Mouse (Mus musculus): ENCODE data around the gene Sf3b6. TPM values are rescaled to one million over a fixed set of nuclear protein-coding genes. Genes with fewer than 3 reads are reported as not detected.
A peak's percentile ranks its signal among the peaks of the same experiment; 100 is the strongest.

The Sf3b6 gene
- polyA plus RNA-seq, 1 experiment from 2014 or later: 358 TPM

DNA sequence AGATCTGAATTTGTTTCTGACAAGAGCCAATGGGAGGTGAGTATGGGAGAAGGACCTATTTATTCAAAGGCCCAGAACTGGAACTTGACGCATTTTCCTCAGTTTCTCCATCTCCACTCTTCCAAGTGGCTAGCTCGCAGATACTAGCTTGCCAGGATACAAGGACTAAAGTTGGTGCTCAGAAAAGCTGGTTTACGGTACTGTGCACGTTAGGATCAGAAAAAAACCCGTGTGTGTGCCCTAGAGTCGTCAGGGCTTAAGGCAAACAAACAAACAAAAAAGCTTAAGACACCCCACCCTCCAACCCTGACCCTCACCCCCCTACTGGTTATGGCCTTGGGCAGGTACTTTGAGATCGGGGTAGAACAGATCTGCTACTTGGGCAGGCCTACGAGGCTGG, 25.1 kb downstream of the Sf3b6 start:
- Histone ChIP-seq H3K9ac (replicated peaks) (no peak overlapping the region), H3K9me3 (no peaks in the 10 kb centered on the region), H3K36me3 (no peaks in the 10 kb centered on the region), H3K4me1 (peaks cover 16% of the 10 kb centered on the region), H3K27me3 (peaks cover 27% of the 10 kb centered on the region), H3K4me2 (replicated peaks) (no peak overlapping the region), H3K27ac (replicated peaks) (no peak overlapping the region), H3K4me3 (no peak overlapping the region)
- WGBS: 85% methylated on average over 8 of the region's 8 CpGs
- ATAC-seq (ENCODE audit: low FRiP score, low read depth): no peak

DNA sequence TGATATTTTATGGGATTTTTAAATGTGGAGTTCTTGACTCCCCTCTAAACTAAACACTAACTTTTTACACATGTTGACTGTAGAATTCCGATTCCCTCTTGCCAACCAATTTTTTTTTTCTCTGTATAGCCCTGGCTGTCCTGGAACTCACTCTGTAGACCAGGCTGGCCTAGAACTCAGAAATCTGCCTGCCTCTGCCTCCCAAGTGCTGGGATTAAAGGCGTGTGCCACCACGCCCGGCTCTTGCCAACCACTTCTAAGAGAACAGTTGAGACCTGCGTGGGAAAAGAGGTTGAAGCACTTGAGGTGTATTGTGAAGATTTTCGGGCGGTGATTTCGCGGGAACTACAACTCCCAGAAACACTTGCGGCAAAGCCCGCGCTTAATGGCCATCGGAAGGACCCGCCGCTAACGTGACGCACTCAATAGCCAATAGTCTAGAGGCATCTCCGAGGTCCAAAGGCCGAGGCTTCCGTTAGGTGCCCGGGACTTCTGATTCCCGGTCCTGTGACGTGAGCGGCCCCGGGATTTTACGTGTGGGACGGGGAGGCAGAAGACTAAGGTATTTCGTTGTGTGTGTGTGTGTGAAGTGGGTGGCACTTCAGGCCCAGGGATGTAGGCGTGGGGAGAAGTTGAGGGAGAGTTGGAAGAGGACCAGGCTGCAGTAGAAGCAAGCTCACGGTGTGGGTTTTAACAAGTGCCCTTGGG, 25.7 kb downstream of the Sf3b6 start, which contains the start of gene Wdcp:
TSS of gene Wdcp (plus strand) at position 414 of the 708 bp plus-strand sequence.
- H3K4me1 ChIP-seq: peaks cover 16% of the 10 kb centered on the region
- WGBS: under 1% methylated on average over 30 of the region's 30 CpGs
- ATAC-seq (ENCODE audit: low FRiP score, low read depth): peak; percentile 93
- H3K9ac ChIP-seq (replicated peaks): peak within 1 kb of the TSS; percentile 60
- peaks cover 27% of the 10 kb centered on the region for H3K27me3 ChIP-seq
- no peaks in the 10 kb centered on the region for H3K36me3 ChIP-seq
- H3K4me2 ChIP-seq (replicated peaks): peak within 1 kb of the TSS; percentile 70
- no peaks in the 10 kb centered on the region for H3K9me3 ChIP-seq
- peak within 1 kb of the TSS; percentile 69 for H3K4me3 ChIP-seq
- H3K27ac ChIP-seq (replicated peaks): no peak within 1 kb of the TSS; the same call in 1 of the 2 replicates

DNA sequence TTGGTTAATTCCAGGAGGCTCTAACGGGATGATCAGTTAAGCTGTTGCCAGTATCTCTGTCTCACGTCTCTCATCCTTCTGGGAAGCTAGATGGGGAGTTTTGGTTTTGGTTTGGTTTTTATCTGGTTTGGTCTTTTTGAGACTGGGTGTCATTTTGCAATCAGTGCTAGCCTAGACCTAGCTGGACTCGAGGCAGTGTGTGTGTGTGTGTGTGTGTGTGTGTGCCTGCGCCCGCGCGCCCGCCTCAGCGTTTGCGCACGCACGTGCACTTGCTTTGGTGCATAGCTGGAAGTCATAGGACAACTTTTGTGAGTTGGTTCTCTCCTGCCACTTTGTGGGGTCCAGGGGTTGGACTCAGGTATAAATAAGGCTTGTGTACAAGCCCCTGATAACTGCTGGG, 26.4 kb downstream of the Sf3b6 start:
- WGBS: under 1% methylated on average over 12 of the region's 12 CpGs
- Histone ChIP-seq H3K27ac (replicated peaks) (no peak overlapping the region), H3K36me3 (no peaks in the 10 kb centered on the region), H3K9ac (replicated peaks) (peak overlapping the region; percentile 60), H3K4me3 (peak overlapping the region; percentile 69), H3K27me3 (peaks cover 27% of the 10 kb centered on the region), H3K4me1 (peaks cover 16% of the 10 kb centered on the region), H3K9me3 (no peaks in the 10 kb centered on the region), H3K4me2 (replicated peaks) (peak overlapping the region; percentile 70)
- ATAC-seq (ENCODE audit: low FRiP score, low read depth): peak; percentile 35; the same call in 1 of the 2 replicates

DNA sequence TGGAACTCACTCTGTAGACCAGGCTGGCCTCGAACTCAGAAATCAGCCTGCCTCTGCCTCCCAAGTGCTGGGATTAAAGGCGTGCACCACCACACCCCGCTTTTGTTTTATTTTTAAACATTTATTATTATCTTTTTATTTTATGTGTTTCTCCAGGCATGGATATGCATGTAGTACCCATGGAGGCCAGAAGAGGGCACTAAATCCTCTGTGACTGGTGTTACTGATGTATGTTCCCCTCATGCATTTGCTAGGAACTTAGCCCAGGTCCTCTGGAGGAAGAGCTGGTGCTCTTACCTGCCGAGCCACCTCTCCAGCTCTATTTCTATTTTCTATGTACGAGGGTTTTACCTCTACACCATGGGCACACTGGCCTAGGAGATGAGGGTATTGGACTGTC, 38.8 kb downstream of the Sf3b6 start:
- no peak overlapping the region for H3K9ac ChIP-seq (replicated peaks)
- H3K36me3 ChIP-seq: peaks cover 34% of the 10 kb centered on the region
- H3K9me3 ChIP-seq: no peaks in the 10 kb centered on the region
- no peak overlapping the region for H3K4me2 ChIP-seq (replicated peaks)
- 94% methylated on average over 5 of the region's 5 CpGs for WGBS
- peaks cover 2% of the 10 kb centered on the region; the same call in 1 of the 2 replicates for H3K4me1 ChIP-seq
- no peaks in the 10 kb centered on the region for H3K27me3 ChIP-seq
- no peak overlapping the region for H3K4me3 ChIP-seq
- no peak overlapping the region for H3K27ac ChIP-seq (replicated peaks)
- ATAC-seq (ENCODE audit: low FRiP score, low read depth): no peak

DNA sequence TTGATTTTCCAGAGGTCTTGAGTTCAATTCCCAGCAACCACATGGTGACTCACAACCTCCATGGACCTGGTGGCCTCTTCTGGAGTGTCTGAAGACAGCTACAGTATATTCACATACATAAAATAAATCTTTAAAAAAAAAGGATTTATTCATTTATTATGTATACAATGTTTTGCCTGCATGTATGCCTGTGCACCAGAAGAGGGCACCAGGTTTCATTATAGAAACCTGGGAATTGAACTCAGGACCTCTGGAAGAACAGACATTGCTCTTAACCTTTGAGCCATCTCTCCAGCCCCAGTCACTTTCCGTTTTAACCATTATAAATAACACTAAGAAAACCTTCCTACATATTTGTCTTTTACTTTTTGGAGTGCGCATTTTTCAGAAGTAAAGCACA, 39.5 kb downstream of the Sf3b6 start:
- Histone ChIP-seq H3K9me3 (no peaks in the 10 kb centered on the region), H3K4me3 (no peak overlapping the region)
- ATAC-seq (ENCODE audit: low FRiP score, low read depth): no peak

DNA sequence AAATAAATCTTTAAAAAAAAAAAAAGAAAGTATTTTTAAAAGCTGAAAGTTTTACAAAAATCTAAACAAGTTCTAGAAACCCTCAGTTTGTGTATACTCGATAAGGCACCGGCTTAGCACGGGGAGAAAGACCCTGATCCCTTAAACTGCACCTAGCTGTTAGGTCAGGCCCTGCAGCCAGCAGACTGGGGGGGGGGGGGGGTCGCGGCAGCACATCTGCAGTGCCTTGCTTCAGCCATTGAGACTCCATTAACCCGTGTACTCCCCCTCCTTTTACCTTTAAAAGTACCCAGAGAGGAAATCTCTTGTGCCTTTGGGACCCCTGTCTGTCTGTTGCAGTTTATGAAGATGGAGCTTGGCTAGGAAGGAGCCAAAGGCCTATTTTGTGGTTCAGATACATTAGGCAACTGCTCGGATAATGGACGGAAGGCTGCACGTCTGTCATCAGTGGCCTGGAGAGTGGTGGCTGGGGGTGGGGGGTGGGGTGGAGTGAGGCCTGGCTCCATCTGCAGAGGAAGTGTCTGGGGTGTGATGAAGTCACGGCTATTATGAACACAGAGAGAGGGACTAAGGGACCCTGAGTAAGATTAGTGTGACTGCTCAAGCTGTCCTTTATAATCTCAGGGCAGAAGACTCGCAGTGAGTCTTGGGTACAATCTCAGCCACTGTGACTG, 42.0 kb downstream of the Sf3b6 start:
- Histone ChIP-seq H3K9ac (replicated peaks) (no peak overlapping the region), H3K4me1 (peaks cover 2% of the 10 kb centered on the region; the same call in 1 of the 2 replicates), H3K36me3 (peaks cover 26% of the 10 kb centered on the region), H3K4me2 (replicated peaks) (no peak overlapping the region), H3K9me3 (no peaks in the 10 kb centered on the region), H3K27me3 (no peaks in the 10 kb centered on the region), H3K27ac (replicated peaks) (peak overlapping the region; percentile 7; the same call in 1 of the 2 replicates), H3K4me3 (no peak overlapping the region)
- 56% methylated on average over 11 of the region's 11 CpGs for WGBS
- ATAC-seq (ENCODE audit: low FRiP score, low read depth): peak; percentile 87

More for the DNA sequence above, 39.5 kb downstream of the Sf3b6 start:
- no peak overlapping the region for H3K9ac ChIP-seq (replicated peaks)
- peaks cover 27% of the 10 kb centered on the region for H3K36me3 ChIP-seq
- H3K27me3 ChIP-seq: no peaks in the 10 kb centered on the region
- peaks cover 2% of the 10 kb centered on the region; the same call in 1 of the 2 replicates for H3K4me1 ChIP-seq
- H3K27ac ChIP-seq (replicated peaks): no peak overlapping the region
- H3K4me2 ChIP-seq (replicated peaks): no peak overlapping the region
- 94% methylated on average over 2 of the region's 2 CpGs for WGBS

DNA sequence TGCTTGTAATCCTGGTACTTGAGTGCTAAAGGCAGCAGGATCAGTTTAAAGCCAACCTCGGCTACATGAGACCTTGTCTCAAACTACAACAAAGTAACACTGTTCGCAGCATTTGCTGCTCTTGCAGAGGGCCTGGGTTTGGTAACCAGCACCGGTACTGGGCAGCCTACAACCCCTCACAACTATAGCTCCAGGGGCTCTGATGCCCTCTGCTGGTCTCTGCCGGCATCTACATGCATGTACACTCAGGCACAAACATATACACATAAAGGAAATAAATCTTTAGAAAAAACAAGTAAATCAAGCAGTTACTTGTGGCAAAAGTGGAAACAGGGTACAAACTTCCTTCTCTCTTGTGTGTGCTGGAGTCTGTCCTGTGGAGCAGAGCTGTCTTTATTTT, 45.3 kb downstream of the Sf3b6 start:
- 89% methylated on average over 4 of the region's 4 CpGs for WGBS
- peaks cover 2% of the 10 kb centered on the region; the same call in 1 of the 2 replicates for H3K4me1 ChIP-seq
- no peak for ATAC-seq (ENCODE audit: low FRiP score, low read depth)

DNA sequence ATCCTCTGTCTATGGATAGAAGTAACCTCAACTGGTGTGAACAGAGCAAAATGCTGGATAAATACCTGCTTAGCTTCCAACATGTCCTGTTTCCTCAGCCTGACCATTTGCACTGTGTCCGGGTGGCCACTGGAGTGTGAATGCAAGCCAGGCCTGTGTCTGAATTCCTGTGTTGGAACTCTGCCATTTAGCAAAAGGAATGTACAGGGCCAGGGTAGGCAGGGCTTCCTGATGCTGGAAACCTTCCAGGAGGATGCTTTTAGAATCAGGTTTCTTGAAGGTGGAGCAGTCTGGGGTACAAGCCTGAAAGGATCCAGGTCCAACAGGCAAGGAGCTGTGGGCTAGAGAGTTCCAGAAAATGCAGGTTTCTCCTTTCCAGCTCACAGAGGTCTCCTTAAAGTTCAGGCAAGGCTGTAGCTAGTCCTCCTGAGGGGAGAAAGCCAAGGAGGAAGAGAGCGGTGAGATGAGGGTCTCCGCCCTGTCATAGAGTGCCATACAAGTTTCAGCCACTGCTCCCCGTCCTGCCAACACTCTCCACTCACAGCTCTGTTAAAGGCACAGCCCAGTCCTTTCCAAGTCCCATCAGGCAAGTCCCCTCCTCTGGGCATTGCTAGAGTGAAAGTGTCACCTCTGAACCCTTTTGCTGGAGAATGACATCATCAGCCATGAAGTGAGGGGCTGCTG, 46.5 kb downstream of the Sf3b6 start:
- Histone ChIP-seq H3K4me2 (replicated peaks) (no peak overlapping the region), H3K9ac (replicated peaks) (no peak overlapping the region), H3K36me3 (no peaks in the 10 kb centered on the region), H3K4me3 (no peak overlapping the region), H3K27ac (replicated peaks) (no peak overlapping the region), H3K27me3 (0 out of 2 replicates have a peak, but pooled peaks cover 3% of the 10 kb centered on the region), H3K4me1 (peaks cover 2% of the 10 kb centered on the region; the same call in 1 of the 2 replicates), H3K9me3 (no peaks in the 10 kb centered on the region)
- ATAC-seq (ENCODE audit: low FRiP score, low read depth): no peak
- 80% methylated on average over 4 of the region's 4 CpGs for WGBS

More for the DNA sequence above, 45.3 kb downstream of the Sf3b6 start:
- H3K27ac ChIP-seq (replicated peaks): no peak overlapping the region
- 0 out of 2 replicates have a peak, but pooled peaks cover 3% of the 10 kb centered on the region for H3K36me3 ChIP-seq
- H3K4me3 ChIP-seq: no peak overlapping the region
- no peaks in the 10 kb centered on the region for H3K9me3 ChIP-seq
- H3K9ac ChIP-seq (replicated peaks): no peak overlapping the region
- H3K4me2 ChIP-seq (replicated peaks): no peak overlapping the region
- 0 out of 2 replicates have a peak, but pooled peaks cover 3% of the 10 kb centered on the region for H3K27me3 ChIP-seq

DNA sequence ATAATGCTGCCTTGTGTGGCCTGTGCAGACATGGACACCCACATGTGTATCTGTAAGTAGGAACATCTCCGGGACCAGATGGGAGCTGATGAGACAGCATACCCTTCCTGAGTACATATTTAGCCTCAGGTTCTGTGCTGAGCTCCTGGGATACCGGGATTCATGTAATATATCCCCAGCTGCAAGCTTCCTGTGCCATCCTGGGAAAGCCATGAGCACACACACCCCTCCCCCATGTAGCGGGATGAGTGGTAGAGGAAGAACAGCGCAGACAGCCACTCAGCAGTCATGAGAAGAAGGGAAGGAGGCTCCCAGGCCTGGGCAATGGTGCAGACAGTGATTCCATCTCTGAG, 47.0 kb downstream of the Sf3b6 start:
- peaks cover 1% of the 10 kb centered on the region; the same call in 1 of the 2 replicates for H3K4me1 ChIP-seq
- no peaks in the 10 kb centered on the region for H3K9me3 ChIP-seq
- H3K4me2 ChIP-seq (replicated peaks): no peak overlapping the region
- no peaks in the 10 kb centered on the region for H3K36me3 ChIP-seq
- H3K27me3 ChIP-seq: 0 out of 2 replicates have a peak, but pooled peaks cover 3% of the 10 kb centered on the region
- H3K9ac ChIP-seq (replicated peaks): no peak overlapping the region
- H3K27ac ChIP-seq (replicated peaks): no peak overlapping the region
- 80% methylated on average over 4 of the region's 4 CpGs for WGBS
- no peak overlapping the region for H3K4me3 ChIP-seq
- ATAC-seq (ENCODE audit: low FRiP score, low read depth): no peak

DNA sequence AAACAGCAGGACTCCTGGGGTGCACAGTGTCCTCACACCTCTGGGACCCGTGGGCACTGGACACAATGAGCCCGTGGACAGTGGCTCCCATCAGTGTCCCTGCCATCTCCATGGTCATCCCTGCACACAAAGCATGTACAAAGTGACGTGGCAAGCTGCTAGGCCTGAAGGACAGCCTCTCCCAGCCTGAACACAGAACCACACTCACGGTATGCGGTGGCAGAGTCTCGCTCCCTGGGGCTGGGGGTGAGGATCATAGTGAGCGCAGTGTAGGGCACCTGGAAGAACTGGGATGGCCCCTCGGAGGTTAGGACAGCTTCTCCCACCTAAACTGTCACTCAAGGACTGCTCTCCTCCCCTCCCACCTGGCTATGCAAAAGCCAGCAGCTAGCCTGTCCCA, 51.6 kb downstream of the Sf3b6 start:
- Histone ChIP-seq H3K27ac (replicated peaks) (no peak overlapping the region), H3K4me3 (no peak overlapping the region), H3K4me1 (peaks cover 2% of the 10 kb centered on the region), H3K9me3 (no peaks in the 10 kb centered on the region), H3K4me2 (replicated peaks) (no peak overlapping the region), H3K9ac (replicated peaks) (no peak overlapping the region), H3K36me3 (no peaks in the 10 kb centered on the region), H3K27me3 (peaks cover 13% of the 10 kb centered on the region)
- ATAC-seq (ENCODE audit: low FRiP score, low read depth): no peak
- 80% methylated on average over 8 of the region's 8 CpGs for WGBS

DNA sequence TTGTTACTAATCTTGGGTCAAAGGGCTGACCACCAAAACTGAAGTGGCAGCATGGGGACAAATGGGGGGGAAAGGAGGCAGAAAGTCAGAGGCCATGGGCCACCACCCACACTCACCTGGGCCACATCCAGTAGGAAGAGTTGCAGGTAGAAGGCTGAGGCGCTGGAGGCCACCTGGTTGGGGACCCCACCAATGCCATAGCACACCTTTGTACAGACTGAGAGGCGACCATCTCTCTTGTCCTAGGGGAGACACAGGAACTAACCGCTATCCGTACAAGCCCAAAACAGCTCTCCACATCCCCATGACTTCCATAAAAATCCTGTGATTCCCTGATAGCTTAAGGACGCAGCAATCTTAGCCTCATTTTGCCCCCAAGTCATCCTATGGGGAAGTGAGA, 53.9 kb downstream of the Sf3b6 start:
- Histone ChIP-seq H3K4me2 (replicated peaks) (no peak overlapping the region), H3K27ac (replicated peaks) (no peak overlapping the region), H3K9ac (replicated peaks) (no peak overlapping the region), H3K4me1 (peaks cover 9% of the 10 kb centered on the region), H3K4me3 (no peak overlapping the region), H3K9me3 (no peaks in the 10 kb centered on the region), H3K27me3 (peaks cover 13% of the 10 kb centered on the region), H3K36me3 (no peaks in the 10 kb centered on the region)
- 92% methylated on average over 5 of the region's 5 CpGs for WGBS
- ATAC-seq (ENCODE audit: low FRiP score, low read depth): no peak

DNA sequence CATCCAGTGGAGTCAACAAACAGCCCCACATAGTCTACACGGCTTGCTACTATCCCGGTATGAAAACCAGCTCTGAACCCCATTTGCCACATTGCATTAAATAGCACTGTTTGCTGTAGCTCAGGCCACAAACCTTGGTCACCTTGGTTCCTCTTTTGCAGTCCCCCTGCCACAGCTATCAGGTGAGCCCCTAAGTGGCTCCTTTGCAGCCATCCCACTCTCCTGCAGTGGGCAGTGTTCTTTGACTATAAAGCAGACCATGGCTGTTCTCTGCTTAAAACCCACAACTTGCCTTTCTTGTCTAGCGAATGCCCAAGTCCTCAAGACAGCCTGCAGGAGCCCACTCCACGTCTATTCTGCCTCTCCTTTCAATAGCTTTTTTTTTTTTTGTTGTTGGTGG, 54.9 kb downstream of the Sf3b6 start:
- no peak for ATAC-seq (ENCODE audit: low FRiP score, low read depth)
- 63% methylated on average over 4 of the region's 4 CpGs for WGBS
- no peak overlapping the region for H3K9ac ChIP-seq (replicated peaks)
- no peaks in the 10 kb centered on the region for H3K36me3 ChIP-seq
- no peaks in the 10 kb centered on the region for H3K9me3 ChIP-seq
- no peak overlapping the region for H3K4me3 ChIP-seq
- H3K4me1 ChIP-seq: peaks cover 9% of the 10 kb centered on the region
- no peak overlapping the region for H3K27ac ChIP-seq (replicated peaks)
- no peak overlapping the region for H3K4me2 ChIP-seq (replicated peaks)
- peaks cover 12% of the 10 kb centered on the region for H3K27me3 ChIP-seq
